Mouse (Mus musculus): Measurements from ENCODE around the gene Fam81b. TPM values are rescaled to one million over a fixed set of nuclear protein-coding genes. Genes with fewer than 3 reads are reported as not detected.
"Not testable (repeated sequence)": the region's sequence is repeated elsewhere in the genome, so short reads cannot be mapped to it uniquely, and the experiment has no call there.

Fam81b gene
- polyA plus RNA-seq (2015; fragmentation: Nextera tagmentation; extraction: Ambion mirVana) = 0.21 and 0.58 TPM in 2 replicates

DNA sequence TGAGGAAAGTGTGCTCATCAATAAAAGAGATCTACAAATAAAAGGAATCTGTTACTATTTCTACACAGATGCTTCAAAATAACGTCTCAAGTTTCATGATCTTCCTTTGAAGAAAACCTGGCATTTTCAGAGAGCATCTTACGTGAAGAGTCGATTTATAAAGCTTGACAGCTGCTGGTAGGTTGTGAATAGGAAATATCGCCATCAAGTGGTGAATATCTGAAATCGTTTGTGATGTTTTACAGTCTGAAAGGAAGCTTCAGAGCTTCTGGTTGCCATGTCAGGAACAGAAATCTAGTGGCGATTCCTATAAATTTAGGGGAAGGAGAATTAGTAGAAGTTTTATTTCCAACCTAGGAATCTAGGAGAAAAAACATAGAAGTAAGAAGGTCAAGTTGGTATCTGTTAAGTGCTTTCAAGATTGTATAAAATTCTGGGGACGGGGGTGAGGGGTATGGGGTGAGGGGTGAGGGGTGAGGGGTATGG, at the start of gene Fam81b:
Gene Fam81b, minus strand, starts transcription at position 436 of the 486 bp plus-strand sequence.
- no peaks in the 10 kb centered on the region for H3K9me3 ChIP-seq
- H3K4me3 ChIP-seq = no peak within 1 kb of the TSS
- peak within 1 kb of the TSS; percentile 48 for H3K27ac ChIP-seq
- no peaks in the 10 kb centered on the region for H3K4me1 ChIP-seq
- WGBS = 39% methylated on average over 7 of the region's 7 CpGs
- H3K36me3 ChIP-seq = no peaks in the 10 kb centered on the region
- ATAC-seq (ENCODE audit: borderline replicate concordance, extremely low read depth, low FRiP score, low TSS enrichment) = no peak
- H3K9ac ChIP-seq = no peak within 1 kb of the TSS
- H3K27me3 ChIP-seq = no peaks in the 10 kb centered on the region
- H3K4me2 ChIP-seq = no peak within 1 kb of the TSS

DNA sequence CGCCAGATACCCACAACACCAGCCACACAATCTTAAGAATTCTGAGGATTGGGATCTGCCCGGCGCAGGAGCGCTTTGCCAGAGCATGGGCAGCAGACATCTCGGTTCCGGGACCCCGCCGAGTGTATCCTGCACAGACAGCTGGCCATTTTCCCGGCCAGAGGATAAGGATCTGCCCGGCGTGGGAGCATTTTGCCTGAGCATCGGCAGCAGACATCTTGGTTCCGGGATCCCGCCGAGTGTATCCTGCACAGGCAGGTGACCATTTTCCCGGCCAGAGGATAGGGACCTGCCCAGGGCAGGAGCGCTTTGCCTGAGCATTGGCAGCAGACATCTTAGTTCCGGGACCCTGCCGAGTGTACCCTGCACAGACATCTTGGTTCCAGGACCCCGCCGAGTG, 41.1 kb upstream of the Fam81b start:
- H3K4me2 ChIP-seq; H3K27ac ChIP-seq; ATAC-seq (ENCODE audit: borderline replicate concordance, extremely low read depth, low FRiP score, low TSS enrichment); H3K27me3 ChIP-seq; H3K4me3 ChIP-seq; H3K4me1 ChIP-seq; H3K9ac ChIP-seq; H3K9me3 ChIP-seq; H3K36me3 ChIP-seq: not testable (repeated sequence)
- 69% methylated on average over 21 of the region's 21 CpGs for WGBS

DNA sequence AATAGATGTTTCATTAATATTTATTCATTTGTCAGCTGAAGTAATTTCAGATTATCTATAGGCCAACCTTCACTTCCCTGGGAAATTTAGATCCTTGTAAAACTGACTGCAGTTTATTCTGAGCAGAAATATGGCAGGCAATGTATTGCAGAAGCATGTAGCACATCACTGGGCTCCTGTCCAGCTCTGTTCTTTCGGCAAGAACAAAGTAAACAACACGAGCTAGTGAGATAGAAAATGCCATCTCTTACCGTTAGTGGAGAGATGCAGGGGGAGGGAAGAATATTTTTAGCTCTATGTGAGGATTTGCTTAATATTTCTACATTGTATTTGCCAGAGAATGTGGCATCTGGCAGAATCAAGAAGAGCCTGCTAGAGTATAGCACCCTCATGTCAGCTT, 13.8 kb upstream of the Fam81b start:
- no peaks in the 10 kb centered on the region for H3K27me3 ChIP-seq
- no peaks in the 10 kb centered on the region for H3K36me3 ChIP-seq
- 0 out of 2 replicates have a peak, but pooled peaks cover 3% of the 10 kb centered on the region for H3K4me1 ChIP-seq
- H3K9ac ChIP-seq = no peak overlapping the region
- no peak overlapping the region for H3K4me2 ChIP-seq
- WGBS = 11% methylated on average over 3 of the region's 3 CpGs
- ATAC-seq (ENCODE audit: borderline replicate concordance, extremely low read depth, low FRiP score, low TSS enrichment) = peak; percentile 59; the same call in 1 of the 2 replicates
- H3K4me3 ChIP-seq = no peak overlapping the region
- no peaks in the 10 kb centered on the region for H3K9me3 ChIP-seq
- no peak overlapping the region for H3K27ac ChIP-seq

DNA sequence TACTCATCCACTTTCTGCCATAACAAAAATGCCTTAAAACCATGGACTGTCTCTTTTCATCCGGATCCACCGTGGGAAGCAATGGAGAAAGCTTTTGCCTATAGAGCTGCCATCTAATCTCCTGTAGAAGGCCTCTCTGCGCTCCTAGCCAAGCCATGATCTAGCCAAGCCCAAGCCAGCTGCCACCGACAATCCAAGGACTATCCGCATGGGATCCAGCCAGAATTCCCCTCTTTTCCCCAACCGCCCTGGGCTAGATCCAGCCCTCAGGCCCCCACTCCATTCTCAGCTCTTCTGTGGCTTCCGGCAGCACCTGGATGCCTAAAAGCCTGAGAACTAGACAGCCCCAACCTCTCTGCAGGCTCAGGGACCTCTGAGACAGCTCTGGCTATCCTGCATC, 6.7 kb upstream of the Fam81b start:
- no peak for ATAC-seq (ENCODE audit: borderline replicate concordance, extremely low read depth, low FRiP score, low TSS enrichment)
- Histone ChIP-seq H3K9ac (no peak overlapping the region), H3K36me3 (no peaks in the 10 kb centered on the region), H3K4me2 (no peak overlapping the region), H3K27ac (no peak overlapping the region), H3K27me3 (no peaks in the 10 kb centered on the region), H3K4me1 (no peaks in the 10 kb centered on the region), H3K4me3 (no peak overlapping the region), H3K9me3 (no peaks in the 10 kb centered on the region)
- WGBS = 81% methylated on average over 7 of the region's 7 CpGs

DNA sequence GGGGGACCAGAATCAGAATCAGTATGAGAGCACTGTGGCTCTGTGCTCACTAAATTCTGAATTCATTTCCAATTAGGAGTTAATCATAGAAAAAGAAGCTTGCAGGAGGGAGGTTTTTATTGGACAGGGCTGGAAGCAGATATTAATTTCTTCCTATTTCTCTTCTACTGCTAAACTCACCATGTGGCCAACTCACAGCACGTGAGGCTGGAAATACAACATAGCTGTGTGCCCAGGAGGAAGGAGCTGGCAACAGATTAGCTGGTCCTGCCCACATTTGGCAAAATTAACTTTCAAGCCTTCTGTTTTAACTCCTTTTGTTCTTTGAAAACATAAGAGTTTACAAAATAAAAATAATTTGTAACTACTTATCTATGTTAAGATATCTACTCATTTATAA, 3.9 kb upstream of the Fam81b start:
- H3K36me3 ChIP-seq = no peaks in the 10 kb centered on the region
- H3K9me3 ChIP-seq = no peaks in the 10 kb centered on the region
- H3K4me1 ChIP-seq = no peaks in the 10 kb centered on the region
- no peak overlapping the region for H3K4me3 ChIP-seq
- H3K9ac ChIP-seq = no peak overlapping the region
- H3K27ac ChIP-seq = no peak overlapping the region
- H3K4me2 ChIP-seq = no peak overlapping the region
- WGBS = 50% methylated on average over 1 of the region's 1 CpGs
- no peaks in the 10 kb centered on the region for H3K27me3 ChIP-seq
- ATAC-seq (ENCODE audit: borderline replicate concordance, extremely low read depth, low FRiP score, low TSS enrichment) = no peak

DNA sequence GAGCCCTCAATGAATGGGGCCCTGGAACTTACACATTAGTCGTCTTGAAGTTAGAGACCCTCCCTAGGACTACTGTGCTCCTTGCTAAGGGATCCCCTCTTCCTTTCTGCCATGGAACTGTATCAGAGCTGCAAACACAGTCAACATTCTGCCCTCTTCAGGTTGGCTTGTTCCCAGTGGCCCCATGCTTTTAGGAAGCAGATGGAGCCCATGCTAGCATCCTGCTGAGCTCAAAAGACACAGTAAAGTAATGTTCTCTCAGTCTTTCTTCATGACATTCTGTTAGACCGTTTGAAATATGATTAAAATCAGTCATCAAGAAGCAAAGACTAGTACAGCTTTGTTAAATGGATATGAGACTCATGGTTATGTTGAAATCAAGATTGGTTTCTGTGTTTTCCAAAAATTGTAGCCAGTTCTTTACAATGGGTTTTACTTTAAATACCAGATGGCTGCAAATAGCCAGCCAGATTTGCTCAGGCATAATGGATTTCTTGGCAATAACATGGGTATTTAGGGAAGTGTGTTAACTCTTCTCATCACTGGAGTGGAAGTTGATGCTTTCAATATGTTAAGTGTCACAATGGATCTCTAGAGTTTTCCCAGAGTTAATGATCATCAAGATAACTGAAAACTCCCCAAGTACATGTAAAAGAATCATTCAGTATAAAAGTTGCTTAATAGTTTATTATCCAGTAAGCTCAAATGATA, 938 bp upstream of the Fam81b start:
- Histone ChIP-seq H3K4me1 (no peaks in the 10 kb centered on the region), H3K27ac (peak overlapping the region; percentile 48), H3K9me3 (no peaks in the 10 kb centered on the region), H3K4me3 (no peak overlapping the region), H3K27me3 (no peaks in the 10 kb centered on the region), H3K4me2 (no peak overlapping the region), H3K9ac (no peak overlapping the region), H3K36me3 (no peaks in the 10 kb centered on the region)
- 40% methylated on average over 2 of the region's 2 CpGs for WGBS
- peak; percentile 72 for ATAC-seq (ENCODE audit: borderline replicate concordance, extremely low read depth, low FRiP score, low TSS enrichment)

DNA sequence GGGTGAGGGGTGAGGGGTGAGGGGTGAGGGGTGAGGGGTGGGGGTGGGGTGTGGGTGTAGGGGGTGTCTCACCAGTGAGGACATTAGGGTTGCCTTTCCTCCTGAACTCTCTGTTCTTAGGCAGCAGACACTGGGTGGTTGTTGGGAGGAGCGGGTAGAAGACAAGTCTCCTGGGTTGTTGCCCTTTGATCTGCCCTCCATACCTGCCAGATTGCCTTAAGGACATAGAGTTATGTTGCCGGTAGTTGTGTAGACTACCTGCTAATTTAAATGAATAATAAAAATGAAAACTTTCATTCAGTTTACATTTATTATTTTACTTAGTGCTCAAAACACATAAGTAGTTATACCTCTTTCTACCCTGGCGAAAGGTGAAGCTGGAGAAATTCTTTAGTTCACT, 369 bp upstream of the Fam81b start:
- H3K9me3 ChIP-seq = no peaks in the 10 kb centered on the region
- no peak overlapping the region for H3K9ac ChIP-seq
- no peaks in the 10 kb centered on the region for H3K4me1 ChIP-seq
- no peak overlapping the region for H3K4me3 ChIP-seq
- H3K36me3 ChIP-seq = no peaks in the 10 kb centered on the region
- no peak overlapping the region for H3K4me2 ChIP-seq
- 89% methylated on average over 3 of the region's 3 CpGs for WGBS
- no peaks in the 10 kb centered on the region for H3K27me3 ChIP-seq
- ATAC-seq (ENCODE audit: borderline replicate concordance, extremely low read depth, low FRiP score, low TSS enrichment) = no peak
- peak overlapping the region; percentile 48; the same call in 1 of the 2 replicates for H3K27ac ChIP-seq

DNA sequence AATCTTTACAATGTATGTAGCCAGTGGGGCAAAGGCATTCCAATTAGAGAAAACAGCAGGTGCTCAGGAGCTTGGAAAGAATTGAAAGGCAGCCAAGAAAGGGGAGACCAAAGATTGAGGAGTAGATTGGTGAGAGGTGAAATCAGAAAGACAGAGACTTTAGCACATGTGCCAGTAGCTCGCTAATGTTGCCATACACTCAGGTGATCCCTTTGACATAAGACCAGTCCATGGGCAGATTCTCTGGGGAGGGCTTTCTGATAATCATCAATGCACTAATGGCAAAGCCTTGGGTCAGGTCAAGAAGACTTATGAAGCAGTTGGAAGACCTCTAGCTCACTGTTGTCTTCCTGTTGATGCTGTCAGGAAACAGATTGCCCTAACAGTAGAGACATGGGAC, 671 bp downstream of the Fam81b start:
- Histone ChIP-seq H3K9ac (no peak overlapping the region), H3K27me3 (no peaks in the 10 kb centered on the region), H3K9me3 (no peaks in the 10 kb centered on the region), H3K27ac (no peak overlapping the region), H3K4me1 (no peaks in the 10 kb centered on the region), H3K4me2 (no peak overlapping the region), H3K4me3 (no peak overlapping the region), H3K36me3 (no peaks in the 10 kb centered on the region)
- 82% methylated on average over 1 of the region's 1 CpGs for WGBS
- no peak for ATAC-seq (ENCODE audit: borderline replicate concordance, extremely low read depth, low FRiP score, low TSS enrichment)

DNA sequence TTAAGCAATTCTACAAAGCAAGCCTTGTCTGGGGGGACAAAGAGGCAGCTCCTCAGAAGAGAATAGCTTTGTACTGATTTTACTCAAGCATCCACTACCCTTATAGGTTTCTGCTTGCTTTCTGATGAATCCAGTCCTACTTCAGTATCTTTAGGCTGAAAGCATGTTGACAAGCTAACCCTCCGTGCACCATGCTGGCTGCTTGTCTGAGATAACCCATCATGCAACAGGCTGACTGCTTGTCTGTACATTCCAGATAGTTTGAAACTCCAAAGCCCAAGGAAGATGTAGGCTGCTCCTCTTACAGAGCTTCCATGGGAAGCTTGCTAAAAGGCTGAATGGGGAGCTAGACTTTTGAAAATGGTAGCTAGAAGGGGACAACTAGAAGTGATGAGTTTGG, 1.7 kb downstream of the Fam81b start:
- H3K27ac ChIP-seq = no peak overlapping the region
- H3K4me2 ChIP-seq = no peak overlapping the region
- no peak overlapping the region for H3K4me3 ChIP-seq
- no peaks in the 10 kb centered on the region for H3K27me3 ChIP-seq
- H3K4me1 ChIP-seq = no peaks in the 10 kb centered on the region
- H3K9me3 ChIP-seq = no peaks in the 10 kb centered on the region
- no peaks in the 10 kb centered on the region for H3K36me3 ChIP-seq
- no peak for ATAC-seq (ENCODE audit: borderline replicate concordance, extremely low read depth, low FRiP score, low TSS enrichment)
- WGBS = 72% methylated on average over 1 of the region's 1 CpGs
- no peak overlapping the region for H3K9ac ChIP-seq

DNA sequence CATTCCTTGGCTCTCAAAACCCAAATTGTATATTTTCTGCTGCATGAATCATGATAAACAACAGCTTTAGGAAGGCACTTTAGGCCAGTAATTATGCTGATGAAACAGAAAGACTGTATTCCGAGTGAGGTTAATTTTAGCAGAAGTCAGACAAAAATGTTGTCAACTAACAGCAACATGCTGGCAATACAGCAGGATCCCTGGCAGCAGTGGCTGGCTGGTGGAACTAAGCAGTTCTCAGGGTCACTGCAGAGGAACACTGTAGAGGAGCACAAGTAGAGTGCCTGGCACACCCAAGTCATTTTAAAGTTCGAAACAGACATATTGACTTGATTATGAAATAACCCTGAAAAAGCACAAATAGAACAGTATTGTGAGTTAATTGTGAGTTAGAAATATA, 2.8 kb downstream of the Fam81b start:
- ATAC-seq (ENCODE audit: borderline replicate concordance, extremely low read depth, low FRiP score, low TSS enrichment) = peak; percentile 68
- whole genome bisulfite sequencing = 66% methylated on average over 2 of the region's 2 CpGs
- Histone ChIP-seq H3K4me3 (no peak overlapping the region), H3K4me1 (no peaks in the 10 kb centered on the region), H3K9ac (no peak overlapping the region), H3K4me2 (no peak overlapping the region), H3K27ac (0 out of 2 replicates have a peak overlapping the region, but pooled peaks have one; percentile 33), H3K27me3 (no peaks in the 10 kb centered on the region), H3K9me3 (no peaks in the 10 kb centered on the region), H3K36me3 (no peaks in the 10 kb centered on the region)

DNA sequence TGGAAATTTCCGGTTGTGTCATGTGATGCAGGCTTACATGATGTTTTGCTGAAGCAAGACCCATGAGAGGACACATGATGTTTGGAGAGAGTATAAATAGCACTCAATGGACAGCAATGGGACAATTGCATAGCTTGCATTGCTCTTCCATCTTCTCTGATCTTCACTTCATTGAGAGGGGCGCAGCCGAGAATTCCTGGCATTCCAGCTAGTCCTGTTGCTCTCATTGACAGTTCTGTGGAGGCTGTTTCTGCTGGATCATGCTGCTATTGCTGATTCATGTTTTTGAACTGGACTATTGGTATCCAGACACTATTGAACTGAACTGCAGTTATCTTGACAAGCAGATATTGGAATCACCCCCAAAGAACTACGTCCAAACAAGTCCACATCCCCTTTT, 12.8 kb downstream of the Fam81b start:
- Histone ChIP-seq H3K27ac (no peak overlapping the region), H3K9me3 (no peaks in the 10 kb centered on the region), H3K4me1 (no peaks in the 10 kb centered on the region), H3K9ac (no peak overlapping the region), H3K27me3 (no peaks in the 10 kb centered on the region), H3K36me3 (no peaks in the 10 kb centered on the region), H3K4me3 (no peak overlapping the region), H3K4me2 (no peak overlapping the region)
- no peak for ATAC-seq (ENCODE audit: borderline replicate concordance, extremely low read depth, low FRiP score, low TSS enrichment)
- WGBS = 55% methylated on average over 4 of the region's 4 CpGs

DNA sequence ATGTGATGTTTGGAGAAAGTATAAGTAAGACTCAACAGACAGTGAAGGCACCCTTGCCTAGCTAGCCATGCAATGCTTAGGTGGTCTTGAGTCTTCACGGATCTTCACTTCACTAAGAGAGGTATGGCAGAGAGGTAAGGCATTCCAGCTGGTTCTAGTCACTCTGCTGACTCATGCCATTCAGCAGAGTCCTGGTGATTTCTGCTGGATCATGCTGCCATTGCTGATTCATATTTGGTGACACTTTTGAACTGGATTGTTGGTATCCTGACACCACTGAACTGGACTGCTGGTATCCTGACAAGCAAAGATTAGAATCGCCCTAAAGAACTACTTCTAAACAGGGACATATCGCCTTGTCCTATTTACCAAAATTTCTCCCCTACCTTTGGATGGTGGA, 20.3 kb downstream of the Fam81b start:
- no peaks in the 10 kb centered on the region for H3K4me1 ChIP-seq
- H3K9me3 ChIP-seq = no peaks in the 10 kb centered on the region
- H3K9ac ChIP-seq = no peak overlapping the region
- H3K36me3 ChIP-seq = no peaks in the 10 kb centered on the region
- H3K4me2 ChIP-seq = no peak overlapping the region
- H3K27me3 ChIP-seq = no peaks in the 10 kb centered on the region
- no peak overlapping the region for H3K4me3 ChIP-seq
- no peak for ATAC-seq (ENCODE audit: borderline replicate concordance, extremely low read depth, low FRiP score, low TSS enrichment)
- WGBS = 77% methylated on average over 3 of the region's 3 CpGs
- H3K27ac ChIP-seq = no peak overlapping the region

Measured in lung, embryonic 15.5 days (tissue).